Comparison of ENCODE assay signal across 9 mouse cellular contexts in the genomic region with DNA sequence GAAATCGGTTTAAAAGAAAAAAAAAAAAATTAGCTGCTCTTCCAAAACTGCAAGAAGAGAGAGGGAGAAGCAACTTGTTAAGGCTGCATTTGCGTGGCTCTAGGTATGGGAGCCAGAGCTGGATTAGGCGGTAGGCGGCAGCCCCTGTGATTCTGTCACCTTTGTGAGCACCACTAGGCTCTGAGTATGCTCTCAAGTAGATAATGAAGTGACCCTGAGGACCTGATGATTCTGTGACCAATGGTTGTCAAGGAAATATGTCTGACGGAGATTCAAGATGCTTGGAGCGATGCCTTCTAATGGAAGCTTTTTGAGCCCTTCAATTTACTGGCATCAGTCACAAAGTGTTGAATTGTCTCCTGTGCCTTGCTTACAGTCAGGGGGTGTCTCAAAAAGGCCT.
DNase-seq lines count a peak whose midpoint lies in the region; ATAC-seq and TF ChIP-seq lines count a peak whose summit lies in the region.
"Had no signal": no experiment of that assay in that cellular context is flagged by ENCODE, and none has a peak within 500 bp of the region (broad histone marks: within the 10 kb centered on the region; RNA-seq: fewer than 3 reads in every experiment).

No protein-coding gene starts in this region.

- no peak overlapping the region for H3K27ac ChIP-seq in kidney, embryonic 15.5 days
- no peak overlapping the region for H3K27ac ChIP-seq in embryonic fibroblast, embryonic 13.5 days (ENCODE audit: insufficient read depth, low read length)
- H3K27ac ChIP-seq in intestine, embryonic 14.5 days (ENCODE audit: low read depth): no peak overlapping the region
- H3K27ac ChIP-seq in neural tube, embryonic 13.5 days (replicated peaks): peak overlapping the region; percentile 99

- ATAC-seq in kidney, embryonic 15.5 days (replicated peaks; ENCODE audit: low FRiP score): no peak
- no peak for ATAC-seq in intestine, embryonic 14.5 days (replicated peaks; ENCODE audit: low FRiP score, low TSS enrichment, low read depth)
- no peak for ATAC-seq in neural tube, embryonic 13.5 days (ENCODE audit: low read depth)
- ATAC-seq in frontal cortex, adult (ENCODE audit: low TSS enrichment): no peak

- H3K27me3 ChIP-seq in kidney, embryonic 15.5 days: no peaks in the 10 kb centered on the region
- H3K27me3 ChIP-seq in intestine, embryonic 14.5 days (replicated peaks; ENCODE audit: control insufficient read depth, insufficient read depth, low read length): no peaks in the 10 kb centered on the region
- no peaks in the 10 kb centered on the region for H3K27me3 ChIP-seq in neural tube, embryonic 13.5 days

- TF ChIP-seq CTCF in embryonic fibroblast, embryonic 13.5 days (IDR thresholded peaks at IDR 0.05; ENCODE audit: borderline replicate concordance, insufficient read depth, low read length): no peak

- peaks cover 7% of the 10 kb centered on the region; the same call in 1 of the 2 replicates for H3K36me3 ChIP-seq in kidney, embryonic 15.5 days
- H3K36me3 ChIP-seq in intestine, embryonic 14.5 days (ENCODE audit: control insufficient read depth, insufficient read depth, low read length): peaks cover 5% of the 10 kb centered on the region; the same call in 1 of the 2 replicates
- no peaks in the 10 kb centered on the region for H3K36me3 ChIP-seq in neural tube, embryonic 13.5 days

- DNase-seq in kidney, postnatal 4 days: no peak
- DNase-seq in intestine, embryonic 14.5 days (ENCODE audit: low spot score): no peak
- no peak for DNase-seq in adrenal gland, postnatal 10 days
- no peak for DNase-seq in left cerebral cortex, postnatal 14 days (ENCODE audit: low spot score in 2 of 2)
- DNase-seq: adrenal gland, postnatal 36 days had no signal

- WGBS in kidney, embryonic 15.5 days: 56% methylated on average over 6 of the region's 6 CpGs
- WGBS in intestine, embryonic 14.5 days: 52% methylated on average over 6 of the region's 6 CpGs
- 14% methylated on average over 6 of the region's 6 CpGs for WGBS in neural tube, embryonic 13.5 days

- no peak overlapping the region for H3K9ac ChIP-seq in kidney, embryonic 15.5 days
- no peak overlapping the region for H3K9ac ChIP-seq in intestine, embryonic 14.5 days (ENCODE audit: low read length)
- H3K9ac ChIP-seq in neural tube, embryonic 13.5 days: peak overlapping the region; percentile 99

- no peaks in the 10 kb centered on the region for H3K9me3 ChIP-seq in kidney, embryonic 15.5 days (replicated peaks)
- H3K9me3 ChIP-seq in intestine, embryonic 14.5 days (ENCODE audit: control insufficient read depth, low read length): no peaks in the 10 kb centered on the region
- no peaks in the 10 kb centered on the region for H3K9me3 ChIP-seq in neural tube, embryonic 13.5 days

- peak overlapping the region; percentile 83 for H3K4me2 ChIP-seq in kidney, embryonic 15.5 days
- peak overlapping the region; percentile 70 for H3K4me2 ChIP-seq in intestine, embryonic 14.5 days (ENCODE audit: low read length)
- peak overlapping the region; percentile 70 for H3K4me2 ChIP-seq in neural tube, embryonic 13.5 days

- H3K4me3 ChIP-seq in kidney, embryonic 15.5 days (replicated peaks): peak overlapping the region; percentile 83
- H3K4me3 ChIP-seq in embryonic fibroblast, embryonic 13.5 days (ENCODE audit: insufficient read depth, low read length): peak overlapping the region; percentile 83
- peak overlapping the region; percentile 85; the same call in 1 of the 2 replicates for H3K4me3 ChIP-seq in intestine, embryonic 14.5 days (ENCODE audit: low read depth, low read length)
- peak overlapping the region; percentile 86 for H3K4me3 ChIP-seq in neural tube, embryonic 13.5 days

- intact Hi-C loops in left cerebral cortex, postnatal 14 days (cut with DNase I): loop anchor here (5.0 to 10.0 kb wide), 4 partner anchors 259 to 579 kb away; no protein-coding TSS in a partner anchor

- peaks cover 24% of the 10 kb centered on the region for H3K4me1 ChIP-seq in kidney, embryonic 15.5 days
- H3K4me1 ChIP-seq in embryonic fibroblast, embryonic 13.5 days (ENCODE audit: control insufficient read depth, insufficient read depth, low read length): peaks cover 4% of the 10 kb centered on the region
- peaks cover 20% of the 10 kb centered on the region for H3K4me1 ChIP-seq in intestine, embryonic 14.5 days (replicated peaks; ENCODE audit: control insufficient read depth, insufficient read depth, low read length)
- peaks cover 65% of the 10 kb centered on the region for H3K4me1 ChIP-seq in neural tube, embryonic 13.5 days (replicated peaks)

- TF ChIP-seq POLR2A in embryonic fibroblast, embryonic 13.5 days (IDR thresholded peaks at IDR 0.05; ENCODE audit: low read depth, low read length): no peak
